Mouse (Mus musculus): ENCODE data around the gene Cmtm4. TPM values are rescaled to one million over a fixed set of nuclear protein-coding genes. Genes with fewer than 3 reads are reported as not detected.
"Not testable (repeated sequence)": the region's sequence is repeated elsewhere in the genome, so short reads cannot be mapped to it uniquely, and the experiment has no call there.

The Cmtm4 gene
- polyA plus RNA-seq, 1 experiment from 2014 or later, result 3.6 TPM

- ATAC-seq (ENCODE audit: low FRiP score, low TSS enrichment), result no peak
- 66% methylated on average over 1 of the region's 1 CpGs for WGBS
Measured at GRCm38 (mm10) chr8:104334196-104334595, 61.4 kb downstream of the Cmtm4 start.

DNA sequence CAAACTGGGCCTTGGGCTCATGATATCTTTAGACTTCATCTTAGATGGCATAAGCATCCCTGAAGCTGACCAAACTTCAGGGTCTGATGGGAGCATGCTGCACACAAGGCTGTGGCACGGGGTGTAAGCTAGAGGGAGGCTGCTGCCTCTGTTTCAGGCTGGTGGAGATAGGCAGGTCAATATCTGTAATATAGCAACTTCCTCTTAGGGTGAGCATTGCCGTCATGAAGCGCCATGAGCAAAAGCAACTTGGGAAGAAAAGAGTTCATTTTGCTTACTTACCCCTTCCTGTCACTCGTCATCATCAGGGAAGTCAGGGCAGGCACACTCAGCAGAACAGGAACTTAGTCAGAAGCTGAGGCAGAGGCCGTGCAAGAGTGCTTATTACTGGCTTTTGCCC, 61.8 kb downstream of the Cmtm4 start:
- no peak overlapping the region for H3K4me3 ChIP-seq (replicated peaks; ENCODE audit: low read depth, low read length)
- 80% methylated on average over 5 of the region's 5 CpGs for WGBS
- DNase-seq, result no peak
- ATAC-seq (ENCODE audit: low FRiP score, low TSS enrichment), result no peak
- H3K27ac ChIP-seq (replicated peaks; ENCODE audit: low read depth, low read length), result no peak overlapping the region
- no peaks in the 10 kb centered on the region for H3K27me3 ChIP-seq (ENCODE audit: control insufficient read depth, insufficient read depth, low read length)
- H3K9me3 ChIP-seq (ENCODE audit: control insufficient read depth, low read length), result no peaks in the 10 kb centered on the region
- H3K4me2 ChIP-seq (ENCODE audit: low read length), result no peak overlapping the region
- no peaks in the 10 kb centered on the region for H3K36me3 ChIP-seq (ENCODE audit: control insufficient read depth, insufficient read depth, low read length)
- no peak overlapping the region for H3K9ac ChIP-seq (replicated peaks; ENCODE audit: low read length)
- H3K4me1 ChIP-seq (ENCODE audit: control insufficient read depth, insufficient read depth, low read length), result no peaks in the 10 kb centered on the region

More at GRCm38 (mm10) chr8:104334196-104334595, 61.4 kb downstream of the Cmtm4 start:
- Histone ChIP-seq H3K4me3 (replicated peaks; ENCODE audit: low read depth, low read length) (no peak overlapping the region), H3K27me3 (ENCODE audit: control insufficient read depth, insufficient read depth, low read length) (no peaks in the 10 kb centered on the region), H3K9me3 (ENCODE audit: control insufficient read depth, low read length) (no peaks in the 10 kb centered on the region), H3K4me2 (ENCODE audit: low read length) (no peak overlapping the region), H3K36me3 (ENCODE audit: control insufficient read depth, insufficient read depth, low read length) (no peaks in the 10 kb centered on the region), H3K27ac (replicated peaks; ENCODE audit: low read depth, low read length) (no peak overlapping the region), H3K4me1 (ENCODE audit: control insufficient read depth, insufficient read depth, low read length) (no peaks in the 10 kb centered on the region), H3K9ac (replicated peaks; ENCODE audit: low read length) (no peak overlapping the region)
- DNase-seq, result no peak

- Histone ChIP-seq H3K4me1 (ENCODE audit: control insufficient read depth, insufficient read depth, low read length) (no peaks in the 10 kb centered on the region), H3K4me3 (replicated peaks; ENCODE audit: low read depth, low read length) (no peak overlapping the region), H3K4me2 (ENCODE audit: low read length) (no peak overlapping the region), H3K9me3 (ENCODE audit: control insufficient read depth, low read length) (no peaks in the 10 kb centered on the region), H3K36me3 (ENCODE audit: control insufficient read depth, insufficient read depth, low read length) (no peaks in the 10 kb centered on the region), H3K27ac (replicated peaks; ENCODE audit: low read depth, low read length) (no peak overlapping the region), H3K27me3 (ENCODE audit: control insufficient read depth, insufficient read depth, low read length) (no peaks in the 10 kb centered on the region), H3K9ac (replicated peaks; ENCODE audit: low read length) (no peak overlapping the region)
- WGBS, result 81% methylated on average over 5 of the region's 5 CpGs
- ATAC-seq (ENCODE audit: low FRiP score, low TSS enrichment) (no peak), DNase-seq (no peak)
Measured at GRCm38 (mm10) chr8:104332665-104333631, 62.7 kb downstream of the Cmtm4 start.

- not testable (repeated sequence) for H3K27me3 ChIP-seq (ENCODE audit: control insufficient read depth, insufficient read depth, low read length); H3K27ac ChIP-seq (replicated peaks; ENCODE audit: low read depth, low read length); H3K4me2 ChIP-seq (ENCODE audit: low read length); ATAC-seq (ENCODE audit: low FRiP score, low TSS enrichment); H3K4me1 ChIP-seq (ENCODE audit: control insufficient read depth, insufficient read depth, low read length); H3K9ac ChIP-seq (replicated peaks; ENCODE audit: low read length); DNase-seq; H3K9me3 ChIP-seq (ENCODE audit: control insufficient read depth, low read length); H3K36me3 ChIP-seq (ENCODE audit: control insufficient read depth, insufficient read depth, low read length); H3K4me3 ChIP-seq (replicated peaks; ENCODE audit: low read depth, low read length)
- 92% methylated on average over 12 of the region's 12 CpGs for WGBS
Measured at GRCm38 (mm10) chr8:104321930-104322329, 73.7 kb downstream of the Cmtm4 start, which contains the start of gene Cmtm2b. Cmtm2b (plus strand) TSS chr8:104322230.

- not testable (repeated sequence) for H3K27ac ChIP-seq (replicated peaks; ENCODE audit: low read depth, low read length); H3K4me2 ChIP-seq (ENCODE audit: low read length); H3K4me1 ChIP-seq (ENCODE audit: control insufficient read depth, insufficient read depth, low read length); DNase-seq; H3K36me3 ChIP-seq (ENCODE audit: control insufficient read depth, insufficient read depth, low read length); H3K9me3 ChIP-seq (ENCODE audit: control insufficient read depth, low read length); H3K4me3 ChIP-seq (replicated peaks; ENCODE audit: low read depth, low read length); H3K9ac ChIP-seq (replicated peaks; ENCODE audit: low read length); H3K27me3 ChIP-seq (ENCODE audit: control insufficient read depth, insufficient read depth, low read length); ATAC-seq (ENCODE audit: low FRiP score, low TSS enrichment)
- WGBS, result 87% methylated on average over 9 of the region's 11 CpGs
Measured at GRCm38 (mm10) chr8:104321267-104321666, 74.3 kb downstream of the Cmtm4 start, which contains the start of gene Gm11020. Gm11020 (plus strand) TSS chr8:104321567.

- no peak for ATAC-seq (ENCODE audit: low FRiP score, low TSS enrichment)
- no peaks in the 10 kb centered on the region for H3K27me3 ChIP-seq (ENCODE audit: control insufficient read depth, insufficient read depth, low read length)
- H3K27ac ChIP-seq (replicated peaks; ENCODE audit: low read depth, low read length), result no peak overlapping the region
- no peaks in the 10 kb centered on the region for H3K9me3 ChIP-seq (ENCODE audit: control insufficient read depth, low read length)
- no peak for DNase-seq
- no peak overlapping the region for H3K9ac ChIP-seq (replicated peaks; ENCODE audit: low read length)
- no peaks in the 10 kb centered on the region for H3K4me1 ChIP-seq (ENCODE audit: control insufficient read depth, insufficient read depth, low read length)
- H3K36me3 ChIP-seq (ENCODE audit: control insufficient read depth, insufficient read depth, low read length), result no peaks in the 10 kb centered on the region
- H3K4me3 ChIP-seq (replicated peaks; ENCODE audit: low read depth, low read length), result no peak overlapping the region
- H3K4me2 ChIP-seq (ENCODE audit: low read length), result no peak overlapping the region
- WGBS, result 76% methylated on average over 4 of the region's 4 CpGs
Measured at GRCm38 (mm10) chr8:104313311-104313710, 82.3 kb downstream of the Cmtm4 start.

DNA sequence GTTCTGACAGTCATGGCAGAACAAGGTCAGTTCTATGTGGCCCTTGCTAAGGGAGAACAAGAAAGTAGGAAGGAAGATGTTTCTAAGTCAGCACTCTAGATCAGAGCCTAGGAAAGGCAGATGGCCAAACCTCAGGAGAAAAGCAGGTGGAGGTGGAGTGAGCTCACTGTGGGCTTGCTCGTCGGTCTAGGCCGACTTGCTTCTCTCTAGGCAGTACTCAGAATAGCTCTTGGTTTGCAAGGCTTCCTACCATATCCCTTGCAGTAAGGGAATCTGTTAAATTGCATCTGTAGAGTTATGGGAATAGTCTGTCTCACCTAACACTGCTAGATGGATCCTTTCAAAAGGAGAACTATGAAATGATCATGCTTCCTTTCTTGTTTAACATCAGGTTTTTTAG, 83.6 kb downstream of the Cmtm4 start:
- H3K9me3 ChIP-seq (ENCODE audit: control insufficient read depth, low read length); H3K9ac ChIP-seq (replicated peaks; ENCODE audit: low read length); H3K27ac ChIP-seq (replicated peaks; ENCODE audit: low read depth, low read length); H3K27me3 ChIP-seq (ENCODE audit: control insufficient read depth, insufficient read depth, low read length); H3K36me3 ChIP-seq (ENCODE audit: control insufficient read depth, insufficient read depth, low read length); H3K4me1 ChIP-seq (ENCODE audit: control insufficient read depth, insufficient read depth, low read length); H3K4me3 ChIP-seq (replicated peaks; ENCODE audit: low read depth, low read length); H3K4me2 ChIP-seq (ENCODE audit: low read length); DNase-seq; ATAC-seq (ENCODE audit: low FRiP score, low TSS enrichment): not testable (repeated sequence)
- 90% methylated on average over 3 of the region's 3 CpGs for WGBS

DNA sequence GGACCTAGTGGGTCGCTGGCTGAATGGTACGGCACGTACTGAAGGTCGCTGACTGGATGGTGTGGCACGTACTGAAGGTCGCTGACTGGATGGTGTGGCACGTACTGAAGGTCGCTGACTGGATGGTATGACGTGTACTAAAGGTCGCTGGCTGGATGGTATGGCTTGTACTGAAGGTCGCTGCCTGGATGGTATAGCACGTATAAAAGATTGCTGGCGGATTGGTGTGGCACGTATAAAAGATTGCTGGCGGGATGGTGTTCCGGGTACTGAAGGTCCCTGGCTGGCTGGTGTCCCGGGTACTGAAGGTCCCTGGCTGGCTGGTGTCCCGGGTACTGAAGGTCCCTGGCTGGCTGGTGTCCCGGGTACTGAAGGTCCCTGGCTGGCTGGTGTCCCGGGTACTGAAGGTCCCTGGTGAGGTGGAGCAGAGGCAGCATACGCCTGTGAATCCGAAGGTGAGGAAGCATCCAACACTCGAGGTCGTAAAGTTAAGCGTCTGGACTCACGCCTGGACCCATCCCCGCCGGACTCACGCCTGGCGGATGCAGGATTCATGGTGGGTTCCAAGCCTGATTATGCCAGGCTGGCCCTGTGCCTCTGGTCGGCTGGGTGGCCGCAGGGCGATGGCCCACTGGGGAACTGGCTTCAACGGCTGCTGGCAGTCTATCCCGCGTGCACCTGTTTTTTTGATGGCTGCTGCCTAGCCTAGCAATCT, 86.0 kb downstream of the Cmtm4 start, which contains the start of the genes Gm45711 and Cmtm1:
TSS of gene Gm45711 (minus strand) at position 641 of the 715 bp plus-strand sequence.
TSS of gene Cmtm1 (minus strand) at position 705 of the 715 bp plus-strand sequence.
- not testable (repeated sequence) for H3K4me1 ChIP-seq (ENCODE audit: control insufficient read depth, insufficient read depth, low read length); DNase-seq; H3K4me2 ChIP-seq (ENCODE audit: low read length); H3K27ac ChIP-seq (replicated peaks; ENCODE audit: low read depth, low read length); ATAC-seq (ENCODE audit: low FRiP score, low TSS enrichment); H3K4me3 ChIP-seq (replicated peaks; ENCODE audit: low read depth, low read length); H3K27me3 ChIP-seq (ENCODE audit: control insufficient read depth, insufficient read depth, low read length); H3K9ac ChIP-seq (replicated peaks; ENCODE audit: low read length); H3K36me3 ChIP-seq (ENCODE audit: control insufficient read depth, insufficient read depth, low read length); H3K9me3 ChIP-seq (ENCODE audit: control insufficient read depth, low read length)
- WGBS, result 93% methylated on average over 36 of the region's 36 CpGs
